Mouse (Mus musculus): ENCODE measurements at regions not wholly inside any gene's neighbourhood (a gene's known extent, or its start where the extent isn't known, plus 50 kb on each side); places are given as distances from the start of the nearest gene placed in this dataset.
A peak's percentile ranks its signal among the peaks of the same experiment; 100 is the strongest.

- H3K27ac ChIP-seq (ENCODE audit: insufficient read depth, low read length), result no peak overlapping the region
- H3K4me1 ChIP-seq (ENCODE audit: control insufficient read depth, insufficient read depth, low read length), result no peaks in the 10 kb centered on the region
- H3K4me3 ChIP-seq (replicated peaks; ENCODE audit: insufficient read depth, low read depth, low read length), result no peak overlapping the region
- TF ChIP-seq CTCF (IDR thresholded peaks at IDR 0.05; ENCODE audit: borderline replicate concordance, insufficient read depth, low read depth, low read length) (no peak), POLR2A (IDR thresholded peaks at IDR 0.05; ENCODE audit: borderline replicate concordance, insufficient read depth, low read length) (no peak)
- peak; percentile 12 to 17 for DNase-seq
- H3K27me3 ChIP-seq (ENCODE audit: control insufficient read depth, insufficient read depth, low read length), result no peaks in the 10 kb centered on the region
These were observed 401.8 kb upstream of the Pcdh7 start for GRCm38 (mm10) chr5:57316016-57316415.

- Histone ChIP-seq H3K4me1 (ENCODE audit: control insufficient read depth, insufficient read depth, low read length) (no peaks in the 10 kb centered on the region), H3K27ac (ENCODE audit: insufficient read depth, low read length) (no peak overlapping the region), H3K27me3 (ENCODE audit: control insufficient read depth, insufficient read depth, low read length) (no peaks in the 10 kb centered on the region), H3K4me3 (replicated peaks; ENCODE audit: insufficient read depth, low read depth, low read length) (no peak overlapping the region)
- no peak for TF ChIP-seq CTCF (IDR thresholded peaks at IDR 0.05; ENCODE audit: borderline replicate concordance, insufficient read depth, low read depth, low read length)
- no peak for TF ChIP-seq POLR2A (IDR thresholded peaks at IDR 0.05; ENCODE audit: borderline replicate concordance, insufficient read depth, low read length)
- DNase-seq, result no peak
- WGBS, result 72% methylated on average over 2 of the region's 2 CpGs
These were observed 397.7 kb upstream of the Pcdh7 start for GRCm38 (mm10) chr5:57320028-57320427.

GRCm38 (mm10) chr5:57335624-57336023, 382.1 kb upstream of the Pcdh7 start:
- H3K27me3 ChIP-seq (ENCODE audit: control insufficient read depth, insufficient read depth, low read length), result no peaks in the 10 kb centered on the region
- 95% methylated on average over 1 of the region's 1 CpGs for WGBS
- no peaks in the 10 kb centered on the region for H3K4me1 ChIP-seq (ENCODE audit: control insufficient read depth, insufficient read depth, low read length)
- no peak overlapping the region for H3K27ac ChIP-seq (ENCODE audit: insufficient read depth, low read length)
- DNase-seq, result no peak
- no peak overlapping the region for H3K4me3 ChIP-seq (replicated peaks; ENCODE audit: insufficient read depth, low read depth, low read length)
- no peak for TF ChIP-seq CTCF (IDR thresholded peaks at IDR 0.05; ENCODE audit: borderline replicate concordance, insufficient read depth, low read depth, low read length)
- no peak for TF ChIP-seq POLR2A (IDR thresholded peaks at IDR 0.05; ENCODE audit: borderline replicate concordance, insufficient read depth, low read length)
